Mouse (Mus musculus): ENCODE results near the gene Hspa12a. TPM values are rescaled to one million over a fixed set of nuclear protein-coding genes. Genes with fewer than 3 reads are reported as not detected.

The Hspa12a gene
- polyA plus RNA-seq, 1 experiment from 2014 or later, result 57.9 TPM

- 12% methylated on average over 12 of the region's 12 CpGs for WGBS
- Histone ChIP-seq H3K4me1 (ENCODE audit: control insufficient read depth, insufficient read depth, low read length) (no peaks in the 10 kb centered on the region), H3K27ac (ENCODE audit: low read length) (no peak overlapping the region), H3K27me3 (ENCODE audit: control insufficient read depth, insufficient read depth, low read depth, low read length) (no peaks in the 10 kb centered on the region), H3K36me3 (ENCODE audit: control insufficient read depth, insufficient read depth, low read length) (no peaks in the 10 kb centered on the region), H3K4me3 (ENCODE audit: low read depth, low read length) (no peak overlapping the region), H3K9me3 (replicated peaks; ENCODE audit: control insufficient read depth, low read length, poor library complexity, severe bottlenecking) (no peaks in the 10 kb centered on the region), H3K9ac (ENCODE audit: low read depth, low read length) (0 out of 2 replicates have a peak overlapping the region, but pooled peaks have one; percentile 21), H3K4me2 (ENCODE audit: low read length) (peak overlapping the region; percentile 37; the same call in 1 of the 2 replicates)
- peak; percentile 91 for ATAC-seq
Measured at GRCm38 (mm10) chr19:58762848-58763541, 180.5 kb downstream of the Hspa12a start.

- Histone ChIP-seq H3K27me3 (ENCODE audit: control insufficient read depth, insufficient read depth, low read depth, low read length) (no peaks in the 10 kb centered on the region), H3K9ac (ENCODE audit: low read depth, low read length) (no peak overlapping the region), H3K27ac (ENCODE audit: low read length) (no peak overlapping the region), H3K36me3 (ENCODE audit: control insufficient read depth, insufficient read depth, low read length) (no peaks in the 10 kb centered on the region), H3K9me3 (replicated peaks; ENCODE audit: control insufficient read depth, low read length, poor library complexity, severe bottlenecking) (no peaks in the 10 kb centered on the region), H3K4me1 (ENCODE audit: control insufficient read depth, insufficient read depth, low read length) (no peaks in the 10 kb centered on the region), H3K4me2 (ENCODE audit: low read length) (no peak overlapping the region), H3K4me3 (ENCODE audit: low read depth, low read length) (no peak overlapping the region)
- peak; percentile 48; the same call in 1 of the 2 replicates for ATAC-seq
- WGBS, result 37% methylated on average over 6 of the region's 6 CpGs
Measured at GRCm38 (mm10) chr19:58762316-58762715, 181.1 kb downstream of the Hspa12a start.

- no peak within 1 kb of the TSS for H3K4me2 ChIP-seq (ENCODE audit: low read length)
- H3K27me3 ChIP-seq (ENCODE audit: control insufficient read depth, insufficient read depth, low read depth, low read length), result no peaks in the 10 kb centered on the region
- 66% methylated on average over 9 of the region's 9 CpGs for WGBS
- ATAC-seq, result no peak
- no peaks in the 10 kb centered on the region for H3K9me3 ChIP-seq (replicated peaks; ENCODE audit: control insufficient read depth, low read length, poor library complexity, severe bottlenecking)
- no peak within 1 kb of the TSS for H3K27ac ChIP-seq (ENCODE audit: low read length)
- H3K9ac ChIP-seq (ENCODE audit: low read depth, low read length), result no peak within 1 kb of the TSS
- no peaks in the 10 kb centered on the region for H3K36me3 ChIP-seq (ENCODE audit: control insufficient read depth, insufficient read depth, low read length)
- H3K4me3 ChIP-seq (ENCODE audit: low read depth, low read length), result no peak within 1 kb of the TSS
- H3K4me1 ChIP-seq (ENCODE audit: control insufficient read depth, insufficient read depth, low read length), result no peaks in the 10 kb centered on the region
Measured at GRCm38 (mm10) chr19:58759423-58759822, 184.0 kb downstream of the Hspa12a start, which contains the start of gene Pnliprp2. Pnliprp2 (plus strand) TSS chr19:58759719.

- no peak overlapping the region for H3K27ac ChIP-seq (ENCODE audit: low read length)
- no peak for ATAC-seq
- no peak overlapping the region for H3K4me3 ChIP-seq (ENCODE audit: low read depth, low read length)
- no peaks in the 10 kb centered on the region for H3K9me3 ChIP-seq (replicated peaks; ENCODE audit: control insufficient read depth, low read length, poor library complexity, severe bottlenecking)
- H3K9ac ChIP-seq (ENCODE audit: low read depth, low read length), result no peak overlapping the region
- H3K36me3 ChIP-seq (ENCODE audit: control insufficient read depth, insufficient read depth, low read length), result no peaks in the 10 kb centered on the region
- H3K27me3 ChIP-seq (ENCODE audit: control insufficient read depth, insufficient read depth, low read depth, low read length), result no peaks in the 10 kb centered on the region
- H3K4me1 ChIP-seq (ENCODE audit: control insufficient read depth, insufficient read depth, low read length), result no peaks in the 10 kb centered on the region
- H3K4me2 ChIP-seq (ENCODE audit: low read length), result no peak overlapping the region
- 95% methylated on average over 4 of the region's 4 CpGs for WGBS
Measured at GRCm38 (mm10) chr19:58758871-58759270, 184.6 kb downstream of the Hspa12a start.

- Histone ChIP-seq H3K9me3 (replicated peaks; ENCODE audit: control insufficient read depth, low read length, poor library complexity, severe bottlenecking) (no peaks in the 10 kb centered on the region), H3K36me3 (ENCODE audit: control insufficient read depth, insufficient read depth, low read length) (no peaks in the 10 kb centered on the region), H3K4me2 (ENCODE audit: low read length) (no peak overlapping the region), H3K27ac (ENCODE audit: low read length) (no peak overlapping the region), H3K27me3 (ENCODE audit: control insufficient read depth, insufficient read depth, low read depth, low read length) (no peaks in the 10 kb centered on the region), H3K9ac (ENCODE audit: low read depth, low read length) (no peak overlapping the region), H3K4me1 (ENCODE audit: control insufficient read depth, insufficient read depth, low read length) (no peaks in the 10 kb centered on the region), H3K4me3 (ENCODE audit: low read depth, low read length) (no peak overlapping the region)
- no peak for ATAC-seq
- WGBS, result 69% methylated on average over 2 of the region's 2 CpGs
Measured at GRCm38 (mm10) chr19:58751504-58751903, 191.9 kb downstream of the Hspa12a start.

GRCm38 (mm10) chr19:58750822-58751221, 192.6 kb downstream of the Hspa12a start:
- Histone ChIP-seq H3K4me1 (ENCODE audit: control insufficient read depth, insufficient read depth, low read length) (no peaks in the 10 kb centered on the region), H3K27me3 (ENCODE audit: control insufficient read depth, insufficient read depth, low read depth, low read length) (no peaks in the 10 kb centered on the region), H3K36me3 (ENCODE audit: control insufficient read depth, insufficient read depth, low read length) (no peaks in the 10 kb centered on the region), H3K9ac (ENCODE audit: low read depth, low read length) (no peak overlapping the region), H3K9me3 (replicated peaks; ENCODE audit: control insufficient read depth, low read length, poor library complexity, severe bottlenecking) (no peaks in the 10 kb centered on the region), H3K4me3 (ENCODE audit: low read depth, low read length) (no peak overlapping the region), H3K27ac (ENCODE audit: low read length) (no peak overlapping the region), H3K4me2 (ENCODE audit: low read length) (no peak overlapping the region)
- no peak for ATAC-seq
- 89% methylated on average over 2 of the region's 2 CpGs for WGBS

- H3K4me3 ChIP-seq (ENCODE audit: low read depth, low read length), result no peak overlapping the region
- H3K9ac ChIP-seq (ENCODE audit: low read depth, low read length), result no peak overlapping the region
- H3K27me3 ChIP-seq (ENCODE audit: control insufficient read depth, insufficient read depth, low read depth, low read length), result no peaks in the 10 kb centered on the region
- H3K9me3 ChIP-seq (replicated peaks; ENCODE audit: control insufficient read depth, low read length, poor library complexity, severe bottlenecking), result no peaks in the 10 kb centered on the region
- H3K4me2 ChIP-seq (ENCODE audit: low read length), result no peak overlapping the region
- H3K27ac ChIP-seq (ENCODE audit: low read length), result no peak overlapping the region
- no peak for ATAC-seq
- WGBS, result 92% methylated on average over 9 of the region's 9 CpGs
- H3K36me3 ChIP-seq (ENCODE audit: control insufficient read depth, insufficient read depth, low read length), result no peaks in the 10 kb centered on the region
- H3K4me1 ChIP-seq (ENCODE audit: control insufficient read depth, insufficient read depth, low read length), result no peaks in the 10 kb centered on the region
Measured at GRCm38 (mm10) chr19:58747498-58748000, 195.9 kb downstream of the Hspa12a start.

Small RNA genes within 50 kb of the gene (microRNA-seq; reads per million reads assigned to microRNA genes)
- gene Mir3086, result 3.6 reads per million, percentile 17 among the genes with 10 or more reads in this experiment

Other genes starting within 250 kb of the Hspa12a start
- 0.26 and 0.28 TPM in 2 replicates for gene Pnliprp1, start 214.8 kb downstream of the Hspa12a start, polyA plus RNA-seq (2015; fragmentation: Nextera tagmentation; extraction: Ambion mirVana)
- gene Pnliprp2, start 183.9 kb downstream of the Hspa12a start, polyA plus RNA-seq (2015; fragmentation: Nextera tagmentation; extraction: Ambion mirVana), result not detected in 2 replicates
- not detected in 2 replicates for gene 1700019N19Rik, start 149.2 kb downstream of the Hspa12a start, polyA plus RNA-seq (2015; fragmentation: Nextera tagmentation; extraction: Ambion mirVana)
- 1.9 and 2.2 TPM in 2 replicates for gene Eno4, start 229 bp downstream of the Hspa12a start, polyA plus RNA-seq (2015; fragmentation: Nextera tagmentation; extraction: Ambion mirVana)
- gene Shtn1, start 132.4 kb upstream of the Hspa12a start, polyA plus RNA-seq (2015; fragmentation: Nextera tagmentation; extraction: Ambion mirVana), result 56.5 and 63.4 TPM in 2 replicates
- 0.36 and 0.41 TPM in 2 replicates for gene Vax1, start 226.4 kb upstream of the Hspa12a start, polyA plus RNA-seq (2015; fragmentation: Nextera tagmentation; extraction: Ambion mirVana)